Mouse (Mus musculus): Measurements from ENCODE around the gene Zfp386. TPM values are rescaled to one million over a fixed set of nuclear protein-coding genes. Genes with fewer than 3 reads are reported as not detected.

The Zfp386 gene
- total RNA-seq, 2 experiments from 2014 or later, result 23.7 to 32.0 TPM

- TF ChIP-seq CTCF (IDR thresholded peaks at IDR 0.05), result no peak
- no peak for DNase-seq
- Histone ChIP-seq H3K4me3 (no peak overlapping the region), H3K27ac (no peak overlapping the region)
- intact Hi-C loops (cut with DNase I), result no loop called here
These were observed 14.2 kb downstream of the Zfp386 start for GRCm38 (mm10) chr12:116061561-116062193.

GRCm38 (mm10) chr12:116062194-116062583, 14.7 kb downstream of the Zfp386 start:
- intact Hi-C loops (cut with DNase I), result no loop called here
- no peak for DNase-seq
- Histone ChIP-seq H3K27ac (no peak overlapping the region), H3K4me3 (no peak overlapping the region)
- no peak for TF ChIP-seq CTCF (IDR thresholded peaks at IDR 0.05)

GRCm38 (mm10) chr12:116063020-116063419, 15.5 kb downstream of the Zfp386 start:
- Histone ChIP-seq H3K27ac (no peak overlapping the region), H3K4me3 (no peak overlapping the region)
- no peak for DNase-seq
- no peak for TF ChIP-seq CTCF (IDR thresholded peaks at IDR 0.05)
- intact Hi-C loops (cut with DNase I), result no loop called here

GRCm38 (mm10) chr12:116071023-116071422, 23.5 kb downstream of the Zfp386 start:
- no peak overlapping the region for H3K27ac ChIP-seq
- H3K4me3 ChIP-seq, result no peak overlapping the region
- peak; percentile 61 for DNase-seq
- intact Hi-C loops (cut with DNase I), result no loop called here
- peak; percentile 84 for TF ChIP-seq CTCF (IDR thresholded peaks at IDR 0.05)

GRCm38 (mm10) chr12:116077074-116077854, 29.7 kb downstream of the Zfp386 start, which contains the start of gene Vipr2:
Gene Vipr2, plus strand, starts transcription at chr12:116077726.
- Histone ChIP-seq H3K4me3 (peak within 1 kb of the TSS; percentile 81), H3K27ac (peak within 1 kb of the TSS; percentile 50)
- intact Hi-C loops (cut with DNase I), result no loop called here
- no peak for TF ChIP-seq CTCF (IDR thresholded peaks at IDR 0.05)
- peak; percentile 75 for DNase-seq

- peak overlapping the region; percentile 50 for H3K27ac ChIP-seq
- DNase-seq, result no peak
- no peak for TF ChIP-seq CTCF (IDR thresholded peaks at IDR 0.05)
- intact Hi-C loops (cut with DNase I), result no loop called here
- peak overlapping the region; percentile 81 for H3K4me3 ChIP-seq
These were observed 30.4 kb downstream of the Zfp386 start for GRCm38 (mm10) chr12:116077855-116078366.

GRCm38 (mm10) chr12:116083125-116083524, 35.6 kb downstream of the Zfp386 start:
- Histone ChIP-seq H3K27ac (no peak overlapping the region), H3K4me3 (no peak overlapping the region)
- intact Hi-C loops (cut with DNase I), result no loop called here
- no peak for TF ChIP-seq CTCF (IDR thresholded peaks at IDR 0.05)
- no peak for DNase-seq

- Histone ChIP-seq H3K27ac (no peak overlapping the region), H3K4me3 (no peak overlapping the region)
- intact Hi-C loops (cut with DNase I), result no loop called here
- no peak for TF ChIP-seq CTCF (IDR thresholded peaks at IDR 0.05)
- no peak for DNase-seq
These were observed 36.8 kb downstream of the Zfp386 start for GRCm38 (mm10) chr12:116084294-116084693.

GRCm38 (mm10) chr12:116086951-116087600, 39.6 kb downstream of the Zfp386 start:
- no peak for DNase-seq
- intact Hi-C loops (cut with DNase I), result no loop called here
- Histone ChIP-seq H3K27ac (no peak overlapping the region), H3K4me3 (no peak overlapping the region)
- TF ChIP-seq CTCF (IDR thresholded peaks at IDR 0.05), result no peak

- Histone ChIP-seq H3K27ac (no peak overlapping the region), H3K4me3 (no peak overlapping the region)
- DNase-seq, result no peak
- intact Hi-C loops (cut with DNase I), result no loop called here
- TF ChIP-seq CTCF (IDR thresholded peaks at IDR 0.05), result no peak
These were observed 42.3 kb downstream of the Zfp386 start for GRCm38 (mm10) chr12:116089836-116090235.

GRCm38 (mm10) chr12:116094765-116095555, 47.4 kb downstream of the Zfp386 start:
- DNase-seq, result no peak
- intact Hi-C loops (cut with DNase I), result no loop called here
- TF ChIP-seq CTCF (IDR thresholded peaks at IDR 0.05), result no peak
- Histone ChIP-seq H3K27ac (no peak overlapping the region), H3K4me3 (no peak overlapping the region)

GRCm38 (mm10) chr12:116096361-116096904, 48.9 kb downstream of the Zfp386 start:
- DNase-seq, result no peak
- no peak overlapping the region for H3K27ac ChIP-seq
- intact Hi-C loops (cut with DNase I), result no loop called here
- TF ChIP-seq CTCF (IDR thresholded peaks at IDR 0.05), result no peak
- no peak overlapping the region for H3K4me3 ChIP-seq

Data from gastrocnemius, adult 2 months (tissue).